Mouse (Mus musculus): ENCODE results near the gene Fgfr4. TPM values are rescaled to one million over a fixed set of nuclear protein-coding genes. Genes with fewer than 3 reads are reported as not detected.
A peak's percentile ranks its signal among the peaks of the same experiment; 100 is the strongest.
"Not testable (repeated sequence)": the region's sequence is repeated elsewhere in the genome, so short reads cannot be mapped to it uniquely, and the experiment has no call there.

Fgfr4 gene
- polyA plus RNA-seq, 1 experiment, result 5.0 TPM

GRCm38 (mm10) chr13:55168958-55169369 lies 16.5 kb downstream of the Fgfr4 start:
- DNase-seq (ENCODE audit: low read depth, low spot score), result no peak
- 78% methylated on average over 13 of the region's 13 CpGs for WGBS

GRCm38 (mm10) chr13:55171517-55172335 lies 19.3 kb downstream of the Fgfr4 start:
- DNase-seq (ENCODE audit: low read depth, low spot score), result no peak
- 9% methylated on average over 26 of the region's 26 CpGs for WGBS

- no peak for DNase-seq (ENCODE audit: low read depth, low spot score)
- 42% methylated on average over 7 of the region's 7 CpGs for WGBS
These were observed 19.9 kb downstream of the Fgfr4 start for GRCm38 (mm10) chr13:55172336-55172770.

GRCm38 (mm10) chr13:55174347-55174746 lies 21.9 kb downstream of the Fgfr4 start:
- WGBS, result 89% methylated on average over 11 of the region's 11 CpGs

GRCm38 (mm10) chr13:55176265-55176664 lies 23.8 kb downstream of the Fgfr4 start:
- no peak for DNase-seq (ENCODE audit: low read depth, low spot score)
- 74% methylated on average over 6 of the region's 6 CpGs for WGBS

More at GRCm38 (mm10) chr13:55174347-55174746, 21.9 kb downstream of the Fgfr4 start:
- no peak for DNase-seq (ENCODE audit: low read depth, low spot score)

- WGBS, result 68% methylated on average over 4 of the region's 4 CpGs
These were observed 25.6 kb downstream of the Fgfr4 start for GRCm38 (mm10) chr13:55177903-55178496.

GRCm38 (mm10) chr13:55178556-55178955 lies 26.1 kb downstream of the Fgfr4 start:
- DNase-seq (ENCODE audit: low read depth, low spot score), result no peak
- WGBS, result 33% methylated on average over 2 of the region's 2 CpGs

More at GRCm38 (mm10) chr13:55177903-55178496, 25.6 kb downstream of the Fgfr4 start:
- no peak for DNase-seq (ENCODE audit: low read depth, low spot score)

- WGBS, result 96% methylated on average over 3 of the region's 3 CpGs
- DNase-seq (ENCODE audit: low read depth, low spot score), result no peak
These were observed 27.2 kb downstream of the Fgfr4 start for GRCm38 (mm10) chr13:55179591-55179990.

- WGBS, result 72% methylated on average over 2 of the region's 2 CpGs
- no peak for DNase-seq (ENCODE audit: low read depth, low spot score)
These were observed 29.3 kb downstream of the Fgfr4 start for GRCm38 (mm10) chr13:55181786-55182172.

GRCm38 (mm10) chr13:55182173-55182894 lies 29.9 kb downstream of the Fgfr4 start:
- WGBS, result 4% methylated on average over 23 of the region's 23 CpGs
- no peak for DNase-seq (ENCODE audit: low read depth, low spot score)

GRCm38 (mm10) chr13:55183382-55183781 lies 30.9 kb downstream of the Fgfr4 start:
- no peak for DNase-seq (ENCODE audit: low read depth, low spot score)
- WGBS, result 63% methylated on average over 6 of the region's 6 CpGs

- WGBS, result 10% methylated on average over 6 of the region's 9 CpGs
- not testable (repeated sequence) for DNase-seq (ENCODE audit: low read depth, low spot score)
These were observed 34.6 kb downstream of the Fgfr4 start for GRCm38 (mm10) chr13:55187062-55187461.

GRCm38 (mm10) chr13:55189531-55190107 lies 37.2 kb downstream of the Fgfr4 start:
- 4% methylated on average over 12 of the region's 12 CpGs for WGBS
- no peak for DNase-seq (ENCODE audit: low read depth, low spot score)

- peak; percentile 97 for DNase-seq (ENCODE audit: low read depth, low spot score)
- 2% methylated on average over 34 of the region's 34 CpGs for WGBS
These were observed 37.9 kb downstream of the Fgfr4 start for GRCm38 (mm10) chr13:55190121-55190868.

- WGBS, result 87% methylated on average over 5 of the region's 5 CpGs
These were observed 39.1 kb downstream of the Fgfr4 start for GRCm38 (mm10) chr13:55191535-55191934.

GRCm38 (mm10) chr13:55202758-55203157 lies 50.3 kb downstream of the Fgfr4 start:
- WGBS, result 90% methylated on average over 4 of the region's 4 CpGs
- not testable (repeated sequence) for DNase-seq (ENCODE audit: low read depth, low spot score)

More at GRCm38 (mm10) chr13:55191535-55191934, 39.1 kb downstream of the Fgfr4 start:
- DNase-seq (ENCODE audit: low read depth, low spot score), result no peak

- DNase-seq (ENCODE audit: low read depth, low spot score), result no peak
- 61% methylated on average over 9 of the region's 9 CpGs for WGBS
These were observed 51.3 kb downstream of the Fgfr4 start for GRCm38 (mm10) chr13:55203740-55204139.

- 70% methylated on average over 10 of the region's 11 CpGs for WGBS
- no peak for DNase-seq (ENCODE audit: low read depth, low spot score)
These were observed 52.4 kb downstream of the Fgfr4 start for GRCm38 (mm10) chr13:55204667-55205389.
